Mouse (Mus musculus): Measurements from ENCODE around the gene Methig1. TPM values are rescaled to one million over a fixed set of nuclear protein-coding genes. Genes with fewer than 3 reads are reported as not detected.
A peak's percentile ranks its signal among the peaks of the same experiment; 100 is the strongest.
"Not testable (repeated sequence)": the region's sequence is repeated elsewhere in the genome, so short reads cannot be mapped to it uniquely, and the experiment has no call there.

Methig1 gene
- polyA plus RNA-seq, 1 experiment from 2014 or later: not detected

- WGBS: 83% methylated on average over 9 of the region's 9 CpGs
- no peak overlapping the region for H3K9ac ChIP-seq (replicated peaks; ENCODE audit: low read depth, low read length)
- no peaks in the 10 kb centered on the region for H3K27me3 ChIP-seq (replicated peaks; ENCODE audit: control insufficient read depth, insufficient read depth, low read length)
- H3K36me3 ChIP-seq (ENCODE audit: control insufficient read depth, insufficient read depth): no peaks in the 10 kb centered on the region
- no peak overlapping the region for H3K27ac ChIP-seq (ENCODE audit: low read length)
- H3K9me3 ChIP-seq (ENCODE audit: control insufficient read depth, low read length): no peaks in the 10 kb centered on the region
- peaks cover 21% of the 10 kb centered on the region for H3K4me1 ChIP-seq (replicated peaks; ENCODE audit: control insufficient read depth, insufficient read depth, low read length)
- H3K4me2 ChIP-seq (ENCODE audit: low read length): no peak overlapping the region
- H3K4me3 ChIP-seq (replicated peaks; ENCODE audit: low read length): no peak overlapping the region
- no peak for ATAC-seq
These were observed 65.0 kb downstream of the Methig1 start for GRCm38 (mm10) chr15:100417854-100418450.

- Histone ChIP-seq H3K4me1 (replicated peaks; ENCODE audit: control insufficient read depth, insufficient read depth, low read length) (peaks cover 27% of the 10 kb centered on the region), H3K9me3 (ENCODE audit: control insufficient read depth, low read length) (no peaks in the 10 kb centered on the region), H3K36me3 (ENCODE audit: control insufficient read depth, insufficient read depth) (no peaks in the 10 kb centered on the region), H3K9ac (replicated peaks; ENCODE audit: low read depth, low read length) (no peak overlapping the region), H3K4me2 (ENCODE audit: low read length) (no peak overlapping the region), H3K27me3 (replicated peaks; ENCODE audit: control insufficient read depth, insufficient read depth, low read length) (peaks cover 10% of the 10 kb centered on the region), H3K27ac (ENCODE audit: low read length) (no peak overlapping the region), H3K4me3 (replicated peaks; ENCODE audit: low read length) (no peak overlapping the region)
- no peak for ATAC-seq
- 76% methylated on average over 8 of the region's 8 CpGs for WGBS
These were observed 66.4 kb downstream of the Methig1 start for GRCm38 (mm10) chr15:100419311-100419710.

GRCm38 (mm10) chr15:100419901-100420745 is 67.2 kb downstream of the Methig1 start:
- H3K27ac ChIP-seq (ENCODE audit: low read length): no peak overlapping the region
- no peaks in the 10 kb centered on the region for H3K9me3 ChIP-seq (ENCODE audit: control insufficient read depth, low read length)
- no peak overlapping the region for H3K4me2 ChIP-seq (ENCODE audit: low read length)
- H3K36me3 ChIP-seq (ENCODE audit: control insufficient read depth, insufficient read depth): no peaks in the 10 kb centered on the region
- no peak for ATAC-seq
- peaks cover 27% of the 10 kb centered on the region for H3K4me1 ChIP-seq (replicated peaks; ENCODE audit: control insufficient read depth, insufficient read depth, low read length)
- H3K9ac ChIP-seq (replicated peaks; ENCODE audit: low read depth, low read length): no peak overlapping the region
- peaks cover 17% of the 10 kb centered on the region for H3K27me3 ChIP-seq (replicated peaks; ENCODE audit: control insufficient read depth, insufficient read depth, low read length)
- no peak overlapping the region for H3K4me3 ChIP-seq (replicated peaks; ENCODE audit: low read length)
- WGBS: 71% methylated on average over 9 of the region's 9 CpGs

GRCm38 (mm10) chr15:100421059-100421757 is 68.3 kb downstream of the Methig1 start:
- WGBS: 49% methylated on average over 8 of the region's 8 CpGs
- no peak overlapping the region for H3K27ac ChIP-seq (ENCODE audit: low read length)

GRCm38 (mm10) chr15:100421758-100422197 is 68.8 kb downstream of the Methig1 start, which contains the start of gene Gm5475:
TSS of gene Gm5475 (plus strand) at chr15:100422147.
- H3K27ac ChIP-seq (ENCODE audit: low read length); H3K9me3 ChIP-seq (ENCODE audit: control insufficient read depth, low read length); ATAC-seq; H3K36me3 ChIP-seq (ENCODE audit: control insufficient read depth, insufficient read depth): not testable (repeated sequence)
- Histone ChIP-seq H3K9ac (replicated peaks; ENCODE audit: low read depth, low read length) (peak within 1 kb of the TSS; percentile 85), H3K27me3 (replicated peaks; ENCODE audit: control insufficient read depth, insufficient read depth, low read length) (peaks cover 27% of the 10 kb centered on the region), H3K4me1 (replicated peaks; ENCODE audit: control insufficient read depth, insufficient read depth, low read length) (peaks cover 27% of the 10 kb centered on the region), H3K4me2 (ENCODE audit: low read length) (peak within 1 kb of the TSS; percentile 74), H3K4me3 (replicated peaks; ENCODE audit: low read length) (peak within 1 kb of the TSS; percentile 88)
- WGBS: 23% methylated on average over 3 of the region's 3 CpGs

More at GRCm38 (mm10) chr15:100421059-100421757, 68.3 kb downstream of the Methig1 start:
- Histone ChIP-seq H3K27me3 (replicated peaks; ENCODE audit: control insufficient read depth, insufficient read depth, low read length) (peaks cover 27% of the 10 kb centered on the region), H3K4me2 (ENCODE audit: low read length) (peak overlapping the region; percentile 74), H3K4me3 (replicated peaks; ENCODE audit: low read length) (no peak overlapping the region; the same call in none of the 2 replicates), H3K9me3 (ENCODE audit: control insufficient read depth, low read length) (no peaks in the 10 kb centered on the region), H3K9ac (replicated peaks; ENCODE audit: low read depth, low read length) (no peak overlapping the region), H3K36me3 (ENCODE audit: control insufficient read depth, insufficient read depth) (no peaks in the 10 kb centered on the region), H3K4me1 (replicated peaks; ENCODE audit: control insufficient read depth, insufficient read depth, low read length) (peaks cover 27% of the 10 kb centered on the region)
- no peak for ATAC-seq

- Histone ChIP-seq H3K4me3 (replicated peaks; ENCODE audit: low read length) (peak overlapping the region; percentile 88), H3K4me2 (ENCODE audit: low read length) (peak overlapping the region; percentile 74), H3K36me3 (ENCODE audit: control insufficient read depth, insufficient read depth) (no peaks in the 10 kb centered on the region), H3K9me3 (ENCODE audit: control insufficient read depth, low read length) (no peaks in the 10 kb centered on the region), H3K27ac (ENCODE audit: low read length) (no peak overlapping the region; the same call in 1 of the 2 replicates), H3K4me1 (replicated peaks; ENCODE audit: control insufficient read depth, insufficient read depth, low read length) (peaks cover 27% of the 10 kb centered on the region), H3K9ac (replicated peaks; ENCODE audit: low read depth, low read length) (peak overlapping the region; percentile 85), H3K27me3 (replicated peaks; ENCODE audit: control insufficient read depth, insufficient read depth, low read length) (peaks cover 27% of the 10 kb centered on the region)
- peak; percentile 62 for ATAC-seq
- under 1% methylated on average over 36 of the region's 44 CpGs for WGBS
These were observed 69.5 kb downstream of the Methig1 start for GRCm38 (mm10) chr15:100422476-100422875.

- Histone ChIP-seq H3K4me1 (replicated peaks; ENCODE audit: control insufficient read depth, insufficient read depth, low read length) (peaks cover 27% of the 10 kb centered on the region), H3K4me3 (replicated peaks; ENCODE audit: low read length) (peak overlapping the region; percentile 88), H3K4me2 (ENCODE audit: low read length) (peak overlapping the region; percentile 74), H3K9ac (replicated peaks; ENCODE audit: low read depth, low read length) (peak overlapping the region; percentile 85), H3K36me3 (ENCODE audit: control insufficient read depth, insufficient read depth) (no peaks in the 10 kb centered on the region), H3K27me3 (replicated peaks; ENCODE audit: control insufficient read depth, insufficient read depth, low read length) (peaks cover 27% of the 10 kb centered on the region), H3K27ac (ENCODE audit: low read length) (no peak overlapping the region), H3K9me3 (ENCODE audit: control insufficient read depth, low read length) (no peaks in the 10 kb centered on the region)
- ATAC-seq: peak; percentile 99
- under 1% methylated on average over 65 of the region's 65 CpGs for WGBS
These were observed 70.2 kb downstream of the Methig1 start for GRCm38 (mm10) chr15:100422899-100423860.

GRCm38 (mm10) chr15:100423916-100424315 is 71.0 kb downstream of the Methig1 start:
- WGBS: 2% methylated on average over 14 of the region's 14 CpGs
- Histone ChIP-seq H3K36me3 (ENCODE audit: control insufficient read depth, insufficient read depth) (no peaks in the 10 kb centered on the region), H3K27me3 (replicated peaks; ENCODE audit: control insufficient read depth, insufficient read depth, low read length) (peaks cover 27% of the 10 kb centered on the region), H3K9me3 (ENCODE audit: control insufficient read depth, low read length) (no peaks in the 10 kb centered on the region), H3K4me1 (replicated peaks; ENCODE audit: control insufficient read depth, insufficient read depth, low read length) (peaks cover 27% of the 10 kb centered on the region), H3K27ac (ENCODE audit: low read length) (no peak overlapping the region), H3K4me3 (replicated peaks; ENCODE audit: low read length) (peak overlapping the region; percentile 88), H3K4me2 (ENCODE audit: low read length) (peak overlapping the region; percentile 74), H3K9ac (replicated peaks; ENCODE audit: low read depth, low read length) (no peak overlapping the region)
- ATAC-seq: no peak
